Mouse (Mus musculus): ENCODE measurements at regions not wholly inside any gene's neighbourhood (a gene's known extent, or its start where the extent isn't known, plus 50 kb on each side); places are given as distances from the start of the nearest gene placed in this dataset.

DNA sequence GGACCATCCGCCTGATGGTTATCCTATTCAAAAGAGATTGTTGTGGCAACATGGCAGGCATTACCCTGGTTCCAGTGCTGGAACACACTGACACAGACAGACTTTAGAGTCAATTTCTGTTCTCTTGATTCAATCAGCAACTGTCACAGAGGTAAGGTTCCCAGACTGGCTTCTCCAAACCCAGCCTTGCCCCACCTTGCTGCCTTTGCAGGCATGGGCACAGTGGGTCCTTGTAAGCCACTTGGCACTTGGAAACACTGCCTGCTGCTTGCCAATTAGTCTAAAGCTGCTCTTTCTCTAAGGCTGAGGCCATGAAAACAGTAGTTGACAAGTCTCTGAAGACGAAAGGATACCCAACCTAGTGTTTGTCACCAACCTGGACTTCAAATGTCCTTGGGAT lies 158.7 kb upstream of the Tmtc1 start:
- no peak for DNase-seq (ENCODE audit: low spot score in 2 of 2)

- no peak for DNase-seq (ENCODE audit: low spot score in 2 of 2)
Observed at GRCm38 (mm10) chr6:148600934-148601333, 156.7 kb upstream of the Tmtc1 start.

- no peak for DNase-seq (ENCODE audit: low spot score in 2 of 2)
Observed at GRCm38 (mm10) chr6:148599473-148599872, 155.3 kb upstream of the Tmtc1 start.

DNA sequence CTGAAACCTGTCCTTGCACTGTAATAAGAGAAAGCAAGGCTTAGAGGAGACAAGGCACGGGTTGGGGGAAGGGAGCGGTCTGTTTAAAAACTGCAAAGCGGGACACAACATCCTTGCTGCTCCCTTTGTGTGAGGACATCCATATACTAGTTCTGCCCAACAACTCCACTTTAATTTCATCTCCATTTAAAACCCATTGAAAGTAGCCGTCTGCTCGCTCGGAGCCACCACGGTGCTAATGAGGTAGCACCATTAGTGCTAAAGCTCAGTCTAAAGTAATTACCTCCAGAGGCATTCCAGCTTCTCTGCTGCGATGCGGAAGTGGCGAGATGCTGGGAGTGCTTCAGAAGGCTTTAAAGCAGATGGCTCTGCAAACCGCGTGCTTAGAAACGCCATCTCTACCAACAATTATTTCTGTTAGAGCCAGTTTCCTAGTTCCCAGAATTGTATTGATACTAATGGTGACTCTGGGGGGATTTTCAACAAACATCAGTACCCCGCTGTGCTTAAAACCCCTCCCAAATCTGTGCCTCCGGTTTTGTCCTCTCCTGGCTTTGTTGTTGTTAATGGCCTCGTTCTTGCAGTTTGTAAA lies 154.7 kb upstream of the Tmtc1 start:
- DNase-seq (ENCODE audit: low spot score in 2 of 2): no peak

DNA sequence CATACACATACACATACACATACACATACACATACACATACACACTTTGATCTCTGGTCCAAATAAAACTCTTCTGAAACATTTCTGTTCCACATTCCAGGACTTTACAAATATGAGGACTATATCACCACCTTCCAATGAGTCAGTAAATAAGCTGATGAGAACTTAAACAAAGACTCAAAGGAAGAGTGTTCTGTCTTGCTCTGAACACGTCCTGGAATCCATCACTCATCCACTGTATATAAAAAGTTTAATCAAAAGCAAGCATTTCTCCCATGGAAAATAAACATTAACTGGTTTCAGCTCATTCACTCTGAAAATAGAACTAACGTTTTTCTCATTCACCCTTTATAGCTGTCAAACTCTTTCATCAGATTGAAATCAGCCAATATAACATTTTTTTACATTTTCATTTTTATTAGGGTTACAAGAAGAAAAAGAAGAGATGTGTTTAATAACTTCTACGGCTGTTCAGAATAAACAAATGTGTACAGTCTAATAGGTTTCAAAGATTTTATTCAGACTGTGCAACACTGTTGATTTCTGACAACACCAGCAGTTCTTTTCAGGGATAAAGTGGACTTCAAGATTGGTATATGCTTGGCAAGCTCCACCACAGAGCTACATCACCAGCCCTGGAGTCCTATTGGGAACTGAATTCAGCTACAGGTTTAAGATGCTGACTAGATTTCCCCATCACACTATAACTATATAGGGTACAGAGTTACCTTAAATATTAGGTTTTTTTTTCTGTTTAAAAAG lies 151.0 kb upstream of the Tmtc1 start:
- no peak for DNase-seq (ENCODE audit: low spot score in 2 of 2)

- no peak for DNase-seq (ENCODE audit: low spot score in 2 of 2)
Observed at GRCm38 (mm10) chr6:148588971-148589370, 144.8 kb upstream of the Tmtc1 start.

GRCm38 (mm10) chr6:148586439-148587321 lies 142.5 kb upstream of the Tmtc1 start:
- no peak for DNase-seq (ENCODE audit: low spot score in 2 of 2)

GRCm38 (mm10) chr6:148584126-148584525 lies 139.9 kb upstream of the Tmtc1 start:
- no peak for DNase-seq (ENCODE audit: low spot score in 2 of 2)

- DNase-seq (ENCODE audit: low spot score in 2 of 2): no peak
Observed at GRCm38 (mm10) chr6:148578281-148578680, 134.1 kb upstream of the Tmtc1 start.

GRCm38 (mm10) chr6:148577663-148578062 lies 133.5 kb upstream of the Tmtc1 start:
- no peak for DNase-seq (ENCODE audit: low spot score in 2 of 2)

- no peak for DNase-seq (ENCODE audit: low spot score in 2 of 2)
Observed at GRCm38 (mm10) chr6:148574742-148575453, 130.7 kb upstream of the Tmtc1 start.

- DNase-seq (ENCODE audit: low spot score in 2 of 2): no peak
Observed at GRCm38 (mm10) chr6:148572201-148572600, 128.0 kb upstream of the Tmtc1 start.

DNA sequence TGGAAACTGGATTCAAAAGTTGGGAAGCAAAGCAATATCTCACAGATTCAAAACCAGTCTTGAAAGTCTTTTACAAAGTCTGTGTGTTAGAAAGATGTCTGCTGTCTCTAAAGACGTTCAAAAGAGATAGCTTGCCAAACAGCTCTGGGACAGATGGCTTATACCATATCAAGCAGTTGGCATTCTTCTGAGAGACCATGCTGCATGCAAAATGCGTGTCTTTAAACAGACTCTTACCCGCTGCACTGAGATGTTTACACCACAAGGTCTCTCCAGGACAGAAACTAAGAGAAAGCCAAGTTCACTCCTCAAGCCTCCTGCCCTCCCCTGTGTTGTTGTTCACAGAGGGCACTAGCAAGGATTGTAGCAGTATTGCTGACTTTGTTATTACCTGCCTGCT lies 127.5 kb upstream of the Tmtc1 start:
- no peak for DNase-seq (ENCODE audit: low spot score in 2 of 2)

- DNase-seq (ENCODE audit: low spot score in 2 of 2): no peak
Observed at GRCm38 (mm10) chr6:148564146-148564545, 120.0 kb upstream of the Tmtc1 start.

GRCm38 (mm10) chr6:148562206-148562708 lies 118.1 kb upstream of the Tmtc1 start:
- DNase-seq (ENCODE audit: low spot score in 2 of 2): no peak

GRCm38 (mm10) chr6:148556484-148556871 lies 112.3 kb upstream of the Tmtc1 start:
- no peak for DNase-seq (ENCODE audit: low spot score in 2 of 2)

- no peak for DNase-seq (ENCODE audit: low spot score in 2 of 2)
Observed at GRCm38 (mm10) chr6:148555651-148556483, 111.7 kb upstream of the Tmtc1 start.

GRCm38 (mm10) chr6:148554463-148554862 lies 110.3 kb upstream of the Tmtc1 start:
- DNase-seq (ENCODE audit: low spot score in 2 of 2): no peak

- DNase-seq (ENCODE audit: low spot score in 2 of 2): no peak
Observed at GRCm38 (mm10) chr6:148553616-148554015, 109.4 kb upstream of the Tmtc1 start.

- DNase-seq (ENCODE audit: low spot score in 2 of 2): no peak
Observed at GRCm38 (mm10) chr6:148551097-148551496, 106.9 kb upstream of the Tmtc1 start.

Data from adrenal gland, adult 18-20 months (tissue).